Mouse (Mus musculus) hindbrain, postnatal 0 days (tissue): ENCODE measurements around the gene Gm20388. TPM values are rescaled to one million over a fixed set of nuclear protein-coding genes. Genes with fewer than 3 reads are reported as not detected.

Experiments
- ATAC-seq: fragments of 200-750 bp; cut with Nextera tagmentation; 2 replicates; pipeline ENCODE4 v1.8.0; 2017; ENCODE audit warnings: mild to moderate bottlenecking, moderate TSS enrichment, moderate library complexity
- DNase-seq: peaks from one replicate; pipeline ENCODE4 v3.0.0-alpha.2; 2015; ENCODE audit warnings: low spot score
- H3K27ac ChIP-seq: fragments of 300-500 bp; sonication (generic); 2 replicates; pipeline ENCODE4 v1.5.1; 2014; ENCODE audit warnings: mild to moderate bottlenecking
- H3K27me3 ChIP-seq: fragments of 300-500 bp; sonication (generic); 2 replicates; pipeline ENCODE4 v1.6.1; 2014; ENCODE audit warnings: low read length, mixed read lengths; ENCODE audit not compliant: insufficient read depth
- H3K36me3 ChIP-seq: fragments of 300-500 bp; sonication (generic); 2 replicates; pipeline ENCODE4 v1.6.1; 2014; ENCODE audit warnings: low read length, mixed read lengths; ENCODE audit not compliant: insufficient read depth
- H3K4me1 ChIP-seq: fragments of 300-500 bp; sonication (generic); 2 replicates; pipeline ENCODE4 v1.6.1; 2014; ENCODE audit warnings: antibody characterized with exemption, low read length, mixed read lengths; ENCODE audit not compliant: insufficient read depth
- H3K4me2 ChIP-seq: fragments of 300-500 bp; sonication (generic); 2 replicates; pipeline ENCODE4 v1.6.1; 2014; ENCODE audit warnings: low read depth, mild to moderate bottlenecking, low read length, moderate library complexity, mixed read lengths
- H3K4me3 ChIP-seq: fragments of 300-500 bp; sonication (generic); 2 replicates; pipeline ENCODE4 v1.5.1; 2014; ENCODE audit warnings: low read length
- H3K9ac ChIP-seq: fragments of 300-500 bp; sonication (generic); replicated peaks from 2 replicates; pipeline ENCODE4 v1.6.1; 2014; ENCODE audit warnings: mild to moderate bottlenecking, low read length, moderate library complexity, mixed read lengths
- H3K9me3 ChIP-seq: fragments of 300-500 bp; sonication (generic); 2 replicates; pipeline ENCODE4 v1.6.1; 2016; ENCODE audit warnings: low read length, mixed read lengths
- CTCF ChIP-seq: IDR thresholded peaks from 2 replicates; pipeline ENCODE4 v1.5.1; 2016; ENCODE audit warnings: antibody characterized with exemption, control low read depth, low read depth
- WGBS: fragments of 180-500 bp; shearing (Covaris S2); extraction: QIAGEN DNeasy Blood & Tissue Kit; methylation state at CpG from one replicate; pipeline ENCODE4 v1.1.7; 2014; 5-methylcytosine and 5-hydroxymethylcytosine counted together
- polyA plus RNA-seq: library from polyadenylated mRNA; unstranded; fragments of >200 nt; fragmentation: Nextera tagmentation; extraction: Ambion mirVana; gene quantifications from 2 replicates; pipeline ENCODE4 v1.2.1, GENCODE M21; 2015
- total RNA-seq: library from RNA; depleted of rRNA; stranded (reverse); fragments of >200 nt; gene quantifications from 2 replicates; pipeline ENCODE4 v1.2.3, GENCODE M21; 2014

Gm20388 gene
- total and polyA plus RNA-seq, 2 experiments from 2014 or later, result 71.3 TPM; not detected in 1

DNA sequence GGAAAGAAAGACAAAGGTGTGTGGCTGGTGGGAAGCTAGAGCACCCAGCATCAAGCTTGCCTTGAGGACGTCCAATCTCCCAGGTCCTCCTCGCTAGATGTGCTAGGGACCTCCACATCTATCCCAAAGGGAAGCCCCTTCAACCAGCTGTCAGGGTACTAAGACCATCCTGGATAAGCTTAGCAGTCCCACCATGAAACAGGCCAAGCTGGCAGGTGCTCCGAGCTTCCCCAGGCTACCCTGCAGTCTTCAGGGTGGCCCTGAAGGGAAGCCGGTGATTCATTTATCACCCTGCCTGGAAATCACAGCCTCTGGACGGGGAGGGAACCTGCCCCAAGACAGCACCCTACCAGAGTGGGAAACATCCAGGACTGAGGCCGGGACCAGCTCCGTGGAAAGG lies 1165.9 kb downstream of the Gm20388 start:
- no peak overlapping the region for H3K9ac ChIP-seq
- H3K36me3 ChIP-seq, result no peaks in the 10 kb centered on the region
- peaks cover 90% of the 10 kb centered on the region for H3K27me3 ChIP-seq
- no peaks in the 10 kb centered on the region for H3K4me1 ChIP-seq
- ATAC-seq (no peak), DNase-seq (no peak)
- H3K4me2 ChIP-seq, result no peak overlapping the region
- TF ChIP-seq CTCF, result no peak
- no peak overlapping the region for H3K4me3 ChIP-seq
- WGBS, result 4% methylated on average over 7 of the region's 7 CpGs
- H3K9me3 ChIP-seq, result no peaks in the 10 kb centered on the region
- no peak overlapping the region for H3K27ac ChIP-seq

- peaks cover 97% of the 10 kb centered on the region for H3K27me3 ChIP-seq
- no peak overlapping the region for H3K4me2 ChIP-seq
- no peaks in the 10 kb centered on the region for H3K9me3 ChIP-seq
- no peak for ATAC-seq
- H3K4me3 ChIP-seq, result no peak overlapping the region
- DNase-seq, result no peak
- WGBS, result 4% methylated on average over 14 of the region's 14 CpGs
- no peaks in the 10 kb centered on the region for H3K36me3 ChIP-seq
- H3K4me1 ChIP-seq, result no peaks in the 10 kb centered on the region
- no peak overlapping the region for H3K9ac ChIP-seq
- TF ChIP-seq CTCF, result no peak
- no peak overlapping the region for H3K27ac ChIP-seq
Measured at GRCm38 (mm10) chr8:121078721-121079120, 1168.1 kb downstream of the Gm20388 start.

- no peaks in the 10 kb centered on the region for H3K36me3 ChIP-seq
- H3K4me1 ChIP-seq, result no peaks in the 10 kb centered on the region
- no peak for TF ChIP-seq CTCF
- H3K27me3 ChIP-seq, result peaks cover 97% of the 10 kb centered on the region
- 3% methylated on average over 7 of the region's 7 CpGs for WGBS
- H3K9me3 ChIP-seq, result no peaks in the 10 kb centered on the region
- ATAC-seq (no peak), DNase-seq (no peak)
- no peak overlapping the region for H3K4me2 ChIP-seq
- H3K27ac ChIP-seq, result no peak overlapping the region
- H3K9ac ChIP-seq, result no peak overlapping the region
- H3K4me3 ChIP-seq, result no peak overlapping the region
Measured at GRCm38 (mm10) chr8:121079201-121079600, 1168.6 kb downstream of the Gm20388 start.

DNA sequence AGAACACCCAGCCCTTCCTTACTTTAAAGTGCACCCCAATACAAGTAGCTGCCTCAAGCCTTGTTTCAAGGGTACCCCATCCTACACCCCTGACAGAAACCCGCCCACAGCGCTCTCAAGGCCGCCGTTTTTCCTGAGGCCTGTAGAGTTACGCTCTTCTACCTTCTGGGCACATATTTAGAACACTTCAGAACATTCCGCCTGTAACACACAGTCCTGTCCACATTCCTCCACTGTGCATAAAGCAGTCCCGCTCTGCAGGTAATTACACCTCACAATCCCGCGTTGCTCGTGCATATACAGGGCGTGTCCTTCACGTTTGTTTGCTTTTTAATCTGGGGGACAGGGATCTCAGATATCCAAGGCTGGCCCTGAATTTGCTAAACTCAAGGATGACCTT lies 1169.3 kb downstream of the Gm20388 start:
- Histone ChIP-seq H3K9me3 (no peaks in the 10 kb centered on the region), H3K9ac (no peak overlapping the region), H3K4me1 (no peaks in the 10 kb centered on the region), H3K4me3 (no peak overlapping the region), H3K27ac (no peak overlapping the region), H3K27me3 (peaks cover 98% of the 10 kb centered on the region), H3K36me3 (no peaks in the 10 kb centered on the region), H3K4me2 (no peak overlapping the region)
- no peak for TF ChIP-seq CTCF
- 5% methylated on average over 12 of the region's 12 CpGs for WGBS
- ATAC-seq (no peak), DNase-seq (no peak)

GRCm38 (mm10) chr8:121080361-121081090 lies 1169.9 kb downstream of the Gm20388 start:
- no peak overlapping the region for H3K27ac ChIP-seq
- no peaks in the 10 kb centered on the region for H3K9me3 ChIP-seq
- H3K27me3 ChIP-seq, result peaks cover 98% of the 10 kb centered on the region
- H3K9ac ChIP-seq, result no peak overlapping the region
- DNase-seq (no peak), ATAC-seq (no peak)
- no peak overlapping the region for H3K4me2 ChIP-seq
- H3K4me1 ChIP-seq, result no peaks in the 10 kb centered on the region
- WGBS, result 2% methylated on average over 49 of the region's 49 CpGs
- no peak for TF ChIP-seq CTCF
- H3K4me3 ChIP-seq, result no peak overlapping the region
- H3K36me3 ChIP-seq, result no peaks in the 10 kb centered on the region

DNA sequence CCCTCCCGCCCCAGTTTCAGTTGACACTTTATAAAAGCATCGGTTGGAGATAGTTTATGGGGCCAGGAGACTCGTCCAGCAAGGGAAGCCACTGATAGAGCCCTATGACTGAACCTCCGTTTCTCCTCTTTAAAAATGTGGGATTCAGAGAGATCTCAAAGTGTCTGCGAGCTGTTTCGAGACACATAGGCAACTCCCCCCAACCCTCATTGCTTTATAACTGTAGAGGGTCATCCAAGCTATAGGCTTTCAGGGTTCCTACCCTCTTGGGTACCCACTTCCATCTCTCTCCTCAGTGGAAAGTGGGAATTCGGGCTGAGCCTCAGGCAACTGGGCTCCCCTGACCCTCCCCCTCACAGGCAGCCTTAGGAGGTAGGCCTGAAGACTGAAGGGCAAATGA lies 1170.8 kb downstream of the Gm20388 start:
- no peak for TF ChIP-seq CTCF
- WGBS, result 4% methylated on average over 7 of the region's 7 CpGs
- no peaks in the 10 kb centered on the region for H3K9me3 ChIP-seq
- peaks cover 98% of the 10 kb centered on the region for H3K27me3 ChIP-seq
- H3K4me1 ChIP-seq, result no peaks in the 10 kb centered on the region
- H3K27ac ChIP-seq, result no peak overlapping the region
- H3K9ac ChIP-seq, result no peak overlapping the region
- ATAC-seq, result no peak
- no peaks in the 10 kb centered on the region for H3K36me3 ChIP-seq
- no peak overlapping the region for H3K4me2 ChIP-seq
- DNase-seq, result no peak
- H3K4me3 ChIP-seq, result no peak overlapping the region
